Mouse (Mus musculus): Measurements from ENCODE around the gene Btf3. TPM values are rescaled to one million over a fixed set of nuclear protein-coding genes. Genes with fewer than 3 reads are reported as not detected.

Gene Btf3
- polyA plus RNA-seq, 1 experiment = 1,169 TPM

DNA sequence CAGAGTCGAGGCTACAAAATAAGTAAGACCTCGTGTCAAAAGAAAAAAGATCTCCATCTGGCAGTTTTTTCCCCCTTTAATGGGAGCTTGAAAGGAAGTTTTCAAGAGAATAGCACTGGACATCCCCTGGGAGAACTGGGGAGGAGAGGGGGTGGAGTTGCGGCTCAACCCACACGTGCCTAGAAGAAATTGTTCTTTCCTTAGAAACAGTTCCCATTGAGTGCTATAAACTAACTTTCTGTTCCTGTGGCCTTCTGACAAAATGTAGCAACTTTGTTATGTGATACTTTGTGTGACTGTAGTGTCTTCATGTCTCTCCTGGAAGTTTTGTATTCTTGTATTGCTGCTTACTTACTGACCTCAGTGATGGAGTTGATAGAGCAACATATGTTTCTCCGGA lies 52.7 kb downstream of the Btf3 start:
- Histone ChIP-seq H3K27ac (ENCODE audit: insufficient read depth, low read length) (no peak overlapping the region), H3K9ac (ENCODE audit: low read depth, poor library complexity, severe bottlenecking) (peak overlapping the region; percentile 78; the same call in 1 of the 2 replicates), H3K36me3 (ENCODE audit: control insufficient read depth, insufficient read depth, low read length, poor library complexity, severe bottlenecking) (peaks cover 13% of the 10 kb centered on the region), H3K4me1 (ENCODE audit: control insufficient read depth, insufficient read depth, low read length) (no peaks in the 10 kb centered on the region), H3K4me3 (ENCODE audit: low read depth, low read length) (no peak overlapping the region), H3K9me3 (replicated peaks; ENCODE audit: control insufficient read depth, insufficient read depth, low read length, poor library complexity, severe bottlenecking) (no peaks in the 10 kb centered on the region), H3K27me3 (ENCODE audit: control insufficient read depth, insufficient read depth, low read length, poor library complexity, severe bottlenecking) (no peaks in the 10 kb centered on the region)
- no peak for TF ChIP-seq CTCF (IDR thresholded peaks at IDR 0.05; ENCODE audit: low read depth, low read length)

DNA sequence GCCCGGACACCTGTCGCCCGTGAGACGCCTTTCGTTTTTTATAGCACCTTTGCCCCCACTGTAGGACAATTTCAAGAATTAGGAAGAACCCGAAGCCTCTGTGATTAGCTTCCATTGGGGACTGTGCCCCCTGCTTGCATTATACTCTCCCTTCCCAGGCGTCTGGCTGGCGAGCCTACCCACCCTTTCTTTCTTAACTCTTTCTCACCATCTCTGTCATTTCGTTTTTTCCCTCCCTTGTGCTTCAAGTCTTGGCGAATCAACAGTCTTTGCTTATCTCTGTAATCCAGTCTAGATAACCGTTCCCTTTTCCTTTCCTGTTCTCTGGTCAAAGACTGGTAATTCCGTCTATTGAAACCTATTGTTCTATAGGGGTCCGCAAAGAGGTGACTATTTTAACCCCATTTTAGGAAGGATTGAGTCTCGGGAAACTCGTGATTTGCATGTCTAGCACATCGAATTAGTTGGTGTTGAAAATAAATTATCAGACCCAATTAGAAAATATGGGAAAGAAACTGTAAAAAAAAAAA lies 53.3 kb downstream of the Btf3 start:
- peaks cover 18% of the 10 kb centered on the region for H3K36me3 ChIP-seq (ENCODE audit: control insufficient read depth, insufficient read depth, low read length, poor library complexity, severe bottlenecking)
- TF ChIP-seq EP300 (IDR thresholded peaks at IDR 0.05; ENCODE audit: insufficient read depth, low read depth, low read length) = no peak
- no peak for TF ChIP-seq CTCF (IDR thresholded peaks at IDR 0.05; ENCODE audit: low read depth, low read length)
- TF ChIP-seq POLR2A (IDR thresholded peaks at IDR 0.05; ENCODE audit: insufficient read depth, low read length) = no peak
- H3K9me3 ChIP-seq (replicated peaks; ENCODE audit: control insufficient read depth, insufficient read depth, low read length, poor library complexity, severe bottlenecking) = no peaks in the 10 kb centered on the region
- H3K27ac ChIP-seq (ENCODE audit: insufficient read depth, low read length) = no peak overlapping the region
- peak overlapping the region; percentile 83 for H3K4me3 ChIP-seq (ENCODE audit: low read depth, low read length)
- no peaks in the 10 kb centered on the region for H3K4me1 ChIP-seq (ENCODE audit: control insufficient read depth, insufficient read depth, low read length)
- no peaks in the 10 kb centered on the region for H3K27me3 ChIP-seq (ENCODE audit: control insufficient read depth, insufficient read depth, low read length, poor library complexity, severe bottlenecking)
- H3K9ac ChIP-seq (ENCODE audit: low read depth, poor library complexity, severe bottlenecking) = peak overlapping the region; percentile 78

DNA sequence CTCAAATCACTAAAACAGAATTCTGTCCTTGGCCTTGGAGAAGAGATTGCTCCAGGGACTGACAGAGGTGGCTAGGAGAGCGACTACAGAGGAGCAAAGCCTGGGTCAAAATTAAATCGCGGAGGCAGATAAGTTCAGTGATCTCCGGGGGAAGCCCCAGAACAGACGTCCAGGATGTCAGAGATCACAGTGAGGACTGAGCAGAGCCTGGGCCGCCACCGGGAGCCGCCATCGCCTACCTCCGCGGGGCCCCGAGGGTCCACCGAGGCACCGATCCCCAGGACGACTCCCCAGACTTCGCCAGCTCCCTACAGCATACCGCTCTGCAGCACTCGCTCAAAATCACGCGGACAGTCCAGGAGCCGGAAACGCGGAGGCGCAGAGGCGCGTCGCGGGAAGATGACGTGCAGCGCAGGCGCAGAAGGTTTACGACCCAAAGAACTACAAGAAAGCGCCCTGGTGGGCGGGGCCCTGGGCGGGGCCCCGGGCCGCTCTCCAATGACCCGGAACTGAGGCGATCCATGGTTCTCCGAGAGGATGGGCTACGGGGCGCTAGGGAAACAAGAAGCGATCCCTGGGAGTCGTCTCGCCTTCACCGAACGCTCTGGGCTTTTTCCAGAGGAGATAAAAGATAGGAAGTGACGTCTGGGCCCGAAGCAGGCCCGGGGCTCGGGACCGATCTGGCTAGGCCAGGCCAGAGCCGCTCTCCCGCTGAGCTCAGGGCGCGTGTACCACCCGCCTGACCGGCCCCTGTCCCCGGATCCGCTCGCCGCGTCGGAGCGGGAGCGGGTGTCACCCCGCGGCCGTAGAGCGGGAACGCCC lies 54.0 kb downstream of the Btf3 start, which contains the start of the genes Utp15 and Ankra2:
Utp15 (minus strand) TSS at position 406 of the 822 bp plus-strand sequence.
Ankra2 (plus strand) TSS at position 439 of the 822 bp plus-strand sequence.
- TF ChIP-seq EP300 (IDR thresholded peaks at IDR 0.05; ENCODE audit: insufficient read depth, low read depth, low read length) (no peak), POLR2A (IDR thresholded peaks at IDR 0.05; ENCODE audit: insufficient read depth, low read length) (no peak), CTCF (IDR thresholded peaks at IDR 0.05; ENCODE audit: low read depth, low read length) (no peak)
- peak within 1 kb of the TSS; percentile 78 for H3K9ac ChIP-seq (ENCODE audit: low read depth, poor library complexity, severe bottlenecking)
- peak within 1 kb of the TSS; percentile 98 for H3K4me3 ChIP-seq (ENCODE audit: low read depth, low read length)
- no peaks in the 10 kb centered on the region for H3K4me1 ChIP-seq (ENCODE audit: control insufficient read depth, insufficient read depth, low read length)
- H3K36me3 ChIP-seq (ENCODE audit: control insufficient read depth, insufficient read depth, low read length, poor library complexity, severe bottlenecking) = peaks cover 24% of the 10 kb centered on the region
- no peak within 1 kb of the TSS for H3K27ac ChIP-seq (ENCODE audit: insufficient read depth, low read length)
- no peaks in the 10 kb centered on the region for H3K27me3 ChIP-seq (ENCODE audit: control insufficient read depth, insufficient read depth, low read length, poor library complexity, severe bottlenecking)
- H3K9me3 ChIP-seq (replicated peaks; ENCODE audit: control insufficient read depth, insufficient read depth, low read length, poor library complexity, severe bottlenecking) = no peaks in the 10 kb centered on the region

Other genes starting within 250 kb of the Btf3 start
- gene Arhgef28, start 110.6 kb downstream of the Btf3 start, polyA plus RNA-seq (2011; ENCODE audit: insufficient read depth, insufficient read length, low read depth, missing spikeins) = 6.3 and 6.7 TPM in 2 replicates
- gene Utp15, start 54.0 kb downstream of the Btf3 start, polyA plus RNA-seq (2011; ENCODE audit: insufficient read depth, insufficient read length, low read depth, missing spikeins) = 47.6 and 48.3 TPM in 2 replicates
- 34.4 and 34.6 TPM in 2 replicates for gene Ankra2, start 53.9 kb downstream of the Btf3 start, polyA plus RNA-seq (2011; ENCODE audit: insufficient read depth, insufficient read length, low read depth, missing spikeins)
- not detected in 2 replicates for gene Gm21976, start 37.1 kb downstream of the Btf3 start, polyA plus RNA-seq (2011; ENCODE audit: insufficient read depth, insufficient read length, low read depth, missing spikeins)
- gene Foxd1, start 37.2 kb upstream of the Btf3 start, polyA plus RNA-seq (2011; ENCODE audit: insufficient read depth, insufficient read length, low read depth, missing spikeins) = not detected in 2 replicates
- gene Gm10320, start 175.0 kb upstream of the Btf3 start, polyA plus RNA-seq (2011; ENCODE audit: insufficient read depth, insufficient read length, low read depth, missing spikeins) = 3.4 and 7.8 TPM in 2 replicates

Measured in ES-Bruce4 (cell line).